Mouse (Mus musculus) mouse trophoblast stem cell (cell line): ENCODE results near the gene Ttc39b.

Source experiments
- in situ Hi-C, 2 experiments: fragments of 300-500 bp; cut with MseI, MboI; formaldehyde crosslinking; loops; 2 replicates in 1 of 2; 3 replicates in 1 of 2; pipeline ENCODE4 v1.15.1; 2025

Gene Ttc39b

DNA sequence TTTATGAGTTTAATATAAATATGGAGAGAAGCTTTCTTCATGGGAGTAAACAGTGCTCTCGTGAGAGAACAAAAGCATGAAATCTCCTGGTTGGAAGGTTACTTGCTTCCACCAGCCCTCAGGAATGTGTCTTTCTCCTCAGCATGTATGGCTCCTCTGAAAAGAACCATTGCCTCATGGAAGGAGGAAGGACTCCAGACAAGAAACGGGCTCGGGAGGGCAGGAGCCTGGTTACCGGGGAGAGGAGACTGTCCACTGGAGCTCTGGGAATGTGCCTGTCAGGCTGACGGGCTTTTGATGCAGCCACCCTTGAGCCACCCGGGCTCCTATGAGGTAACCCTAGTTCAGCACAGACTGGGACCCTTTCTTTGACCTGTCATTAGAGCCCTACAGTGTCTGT, 137.6 kb downstream of the Ttc39b start:
- in situ Hi-C loops = loop anchor here in 1 of 2 experiments (25.0 kb wide), 2 partner anchors 224 to 549 kb away; no protein-coding TSS in a partner anchor

DNA sequence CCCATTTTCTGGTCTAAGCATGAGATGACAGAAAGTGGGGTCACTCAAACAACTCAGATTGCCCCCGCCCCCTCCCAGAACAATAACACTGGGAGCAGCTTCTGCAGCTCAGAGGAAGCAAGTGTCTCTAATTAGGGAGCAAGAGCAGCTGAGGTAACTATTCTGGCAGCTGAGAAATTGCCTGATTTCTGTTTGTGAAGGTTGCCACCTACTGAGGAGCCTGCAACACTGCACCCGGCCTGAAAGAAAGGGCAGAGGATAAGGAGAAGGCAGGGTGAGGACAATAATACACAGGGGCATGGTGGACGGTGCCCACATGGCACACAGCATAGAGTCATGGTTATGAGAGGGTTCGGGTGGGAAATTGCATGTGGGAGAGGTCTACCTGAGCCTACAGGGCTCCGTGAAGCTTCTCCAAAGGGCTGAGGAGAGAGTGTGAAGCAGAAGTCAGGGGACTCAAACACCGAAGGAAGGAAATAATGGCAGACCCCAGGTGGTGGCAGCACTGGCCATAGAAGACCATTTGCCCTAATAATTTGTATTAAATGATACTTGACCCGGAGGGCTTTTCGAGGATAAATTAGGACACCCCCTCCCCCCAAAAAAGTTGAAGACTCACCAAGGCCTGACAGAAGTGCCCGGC, 140.6 kb downstream of the Ttc39b start:
- in situ Hi-C loops = loop anchor here in 1 of 2 experiments (25.0 kb wide), 2 partner anchors 221 to 546 kb away; no protein-coding TSS in a partner anchor

DNA sequence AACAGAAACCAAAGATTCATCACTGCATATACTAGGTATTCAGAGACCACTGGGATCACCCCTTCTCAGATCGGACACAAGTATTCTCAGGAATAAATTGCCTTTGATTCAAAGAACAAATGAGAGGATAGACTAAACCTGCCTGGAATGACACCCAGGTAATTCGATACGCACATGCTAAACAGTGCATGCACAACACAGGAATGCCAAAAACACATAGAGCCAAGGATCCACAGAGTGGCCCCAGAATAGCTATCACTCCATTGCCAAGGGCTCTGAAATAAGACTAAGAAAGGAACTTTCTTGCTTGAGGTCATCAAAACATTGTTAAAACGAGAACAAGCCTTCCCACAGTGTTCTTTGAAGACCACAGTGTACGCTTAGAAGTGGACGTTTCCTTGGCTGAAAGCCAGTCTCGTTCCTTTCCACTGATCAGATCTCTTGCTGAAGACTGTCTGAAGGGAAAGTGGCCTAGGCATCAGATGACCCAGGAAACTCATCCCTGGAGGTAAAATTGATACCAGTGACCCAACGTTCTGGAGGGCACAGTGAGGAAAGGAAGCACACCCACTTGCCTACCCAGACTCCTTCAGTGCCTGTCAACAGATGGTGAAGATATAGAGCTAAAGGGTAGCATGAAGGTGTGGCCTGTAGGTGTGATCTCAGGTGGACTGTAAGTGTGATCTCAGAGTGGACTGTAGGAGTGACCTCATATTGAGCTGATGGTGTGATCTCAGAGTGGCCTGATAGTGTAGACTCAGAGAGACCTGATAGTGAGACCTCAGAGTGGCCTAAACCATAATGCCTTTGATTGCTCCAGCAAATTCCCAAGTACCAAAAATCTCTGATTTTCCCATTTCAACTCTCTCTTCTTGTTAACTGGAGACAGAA, 141.6 kb downstream of the Ttc39b start:
- in situ Hi-C loops = loop anchor here in 1 of 2 experiments (25.0 kb wide), 2 partner anchors 220 to 545 kb away; no protein-coding TSS in a partner anchor

DNA sequence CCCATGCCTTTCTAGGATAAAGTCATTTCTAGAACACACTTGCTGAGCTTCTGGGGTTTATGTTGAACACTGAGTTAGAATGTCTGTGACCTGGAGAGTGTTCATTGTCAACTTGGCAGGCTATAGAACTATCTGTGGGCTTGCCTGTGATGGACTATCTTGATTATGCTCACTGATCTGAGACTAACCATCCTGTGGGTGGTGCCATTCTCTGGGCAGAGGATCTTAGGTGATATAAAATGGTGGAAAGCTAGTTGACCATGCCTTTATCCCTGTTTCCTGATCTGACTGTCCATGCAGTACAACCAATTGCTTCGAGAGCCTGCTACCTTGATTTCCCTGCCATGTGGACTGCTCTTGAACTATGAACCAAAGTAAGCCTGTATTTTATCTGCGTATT, 146.6 kb downstream of the Ttc39b start:
- in situ Hi-C loops = loop anchor here in 1 of 2 experiments (25.0 kb wide), 2 partner anchors 215 to 540 kb away; no protein-coding TSS in a partner anchor

DNA sequence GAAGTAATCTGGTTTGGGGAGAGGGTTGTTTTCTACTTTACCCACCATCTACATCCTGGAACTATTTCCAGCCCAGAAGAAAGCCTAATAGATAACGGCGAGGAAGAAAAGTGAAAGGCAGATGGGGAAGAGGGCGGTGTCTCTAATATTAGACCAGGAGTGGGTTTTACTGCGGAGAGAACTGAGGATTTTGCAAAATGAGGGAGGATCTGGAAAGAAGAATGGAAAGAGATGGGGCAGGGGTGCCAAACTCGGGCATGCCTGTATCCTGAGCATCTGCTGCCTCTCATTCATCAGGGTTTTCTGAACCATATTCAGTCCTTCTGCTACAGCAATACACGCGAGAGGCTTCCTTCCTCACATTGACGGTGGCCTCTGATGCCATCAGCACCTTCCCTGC, 149.1 kb downstream of the Ttc39b start:
- in situ Hi-C loops = loop anchor here in 1 of 2 experiments (25.0 kb wide), 2 partner anchors 213 to 538 kb away; no protein-coding TSS in a partner anchor

DNA sequence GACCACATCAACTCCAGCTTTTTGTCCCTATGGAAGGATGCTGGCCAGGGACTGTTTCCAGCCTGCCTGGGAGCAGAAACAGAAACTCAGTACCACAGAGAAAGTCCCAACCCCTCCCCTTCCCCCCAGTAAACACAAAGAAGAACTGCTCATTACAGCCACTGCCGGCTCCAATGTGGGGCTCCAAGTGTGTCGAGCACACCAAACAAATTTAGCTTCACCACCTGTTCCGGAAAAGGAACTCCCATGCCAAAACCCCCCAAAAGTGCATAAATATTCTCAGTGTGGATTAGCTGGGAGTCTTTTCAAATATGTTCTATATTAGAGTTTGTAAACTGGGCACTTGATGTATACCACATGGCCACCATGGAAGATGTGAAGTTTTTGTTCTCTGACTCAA, 151.8 kb downstream of the Ttc39b start:
- in situ Hi-C loops = no loop called here

DNA sequence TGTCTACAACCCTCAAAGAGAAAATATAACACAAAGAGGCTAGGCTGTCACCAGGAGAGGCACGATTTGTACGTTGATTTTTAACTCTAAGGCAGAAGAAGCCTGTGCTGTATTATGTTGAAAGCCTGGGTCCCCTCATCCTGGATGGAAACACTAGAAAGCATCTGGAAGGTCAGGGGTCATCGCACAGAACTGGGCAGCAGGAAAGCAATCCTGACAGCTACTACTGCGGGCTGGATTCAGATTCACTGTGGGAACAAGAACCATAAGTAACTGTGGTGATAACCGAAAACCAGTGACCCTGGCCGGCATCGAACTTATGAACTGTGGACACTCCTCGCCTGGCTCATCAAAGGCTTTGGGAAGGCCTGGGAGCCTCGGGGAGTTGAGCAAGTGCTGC, 153.3 kb downstream of the Ttc39b start:
- in situ Hi-C loops = no loop called here
